Mouse (Mus musculus): ENCODE data around the gene Chrd.
A peak's percentile ranks its signal among the peaks of the same experiment; 100 is the strongest.

The Chrd gene

DNA sequence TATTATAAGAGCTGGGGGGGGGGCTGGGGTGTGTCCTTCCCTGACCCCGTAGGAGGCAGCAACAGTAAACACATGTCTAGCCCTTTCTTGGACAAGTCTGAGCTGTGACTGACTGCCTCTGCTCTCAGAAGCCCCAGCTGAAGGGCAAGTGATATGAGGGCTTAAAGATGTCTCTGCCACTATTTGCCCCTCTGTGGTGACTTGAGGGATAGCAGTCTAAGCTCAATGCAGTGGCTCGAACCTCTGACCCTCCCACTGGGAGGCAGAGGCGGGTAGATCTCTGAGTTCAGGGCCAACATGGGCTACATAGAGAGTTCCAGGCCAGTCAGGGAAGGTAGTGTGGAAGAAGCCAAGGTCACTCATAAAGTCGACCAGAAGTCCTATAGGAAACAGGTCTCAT, 22.1 kb upstream of the Chrd start:
- no peak for DNase-seq (ENCODE audit: low spot score in 2 of 2)

- DNase-seq (ENCODE audit: low spot score in 2 of 2), result no peak
Observed at GRCm38 (mm10) chr16:20712190-20712589, 20.7 kb upstream of the Chrd start.

GRCm38 (mm10) chr16:20712889-20713288, 20.0 kb upstream of the Chrd start:
- DNase-seq (ENCODE audit: low spot score in 2 of 2), result no peak

DNA sequence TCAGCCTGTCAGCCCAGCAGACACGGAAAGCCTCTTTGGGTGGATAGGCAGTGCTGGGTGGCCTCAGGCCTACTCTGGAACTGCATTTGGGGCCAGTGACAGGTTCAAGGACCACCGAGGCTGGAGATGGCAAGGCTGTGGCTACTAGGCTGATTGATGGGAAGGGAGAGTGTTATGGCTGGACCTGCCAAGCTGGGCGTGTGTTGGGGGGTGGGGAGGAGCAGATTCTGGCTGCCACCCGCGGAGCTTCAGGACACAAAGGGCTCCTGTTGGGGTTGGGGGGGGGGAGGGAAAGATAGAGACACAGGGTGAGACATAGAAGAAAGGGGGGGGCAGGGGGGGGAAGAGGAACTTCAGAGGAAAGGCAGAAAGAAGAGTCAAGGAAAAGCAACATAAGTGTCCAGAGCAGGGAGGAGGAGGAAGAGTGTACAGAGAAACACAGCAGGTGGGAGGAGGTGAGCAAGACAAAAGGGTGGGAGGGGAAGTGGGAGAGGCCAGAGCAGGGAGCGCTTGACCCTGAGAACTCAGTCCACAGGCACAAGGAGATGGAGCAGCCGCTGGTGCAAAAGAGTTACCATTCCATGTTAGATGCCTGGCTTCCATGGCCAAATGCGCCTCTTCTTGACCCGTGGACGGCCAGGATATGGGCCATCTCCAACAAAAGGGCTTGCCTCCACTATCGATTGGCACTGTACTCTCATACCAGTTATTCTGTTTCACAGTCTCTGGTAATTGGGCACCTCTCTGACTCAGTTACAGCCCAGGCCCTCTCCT, 18.4 kb upstream of the Chrd start:
- DNase-seq (ENCODE audit: low spot score in 2 of 2), result no peak

DNA sequence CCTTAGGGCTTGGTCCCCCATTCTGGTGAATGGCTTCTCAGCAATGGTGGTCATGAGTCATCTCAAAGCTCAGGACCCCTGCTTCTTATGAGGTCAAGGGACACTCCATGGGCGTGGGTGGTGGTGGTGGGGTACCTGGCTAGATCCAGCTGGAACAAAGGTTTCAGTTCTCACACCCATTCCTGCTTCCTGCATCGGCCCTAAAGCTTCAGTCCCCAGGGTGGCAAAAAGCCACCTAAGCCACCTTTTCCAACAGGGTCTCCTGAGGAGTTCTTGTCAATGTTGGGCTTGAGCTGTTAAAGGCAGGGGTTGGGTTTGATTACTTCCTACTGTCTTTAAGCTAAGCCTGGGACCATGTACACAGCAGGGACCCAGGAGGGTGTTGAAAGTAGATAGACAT, 17.8 kb upstream of the Chrd start:
- no peak for DNase-seq (ENCODE audit: low spot score in 2 of 2)

DNA sequence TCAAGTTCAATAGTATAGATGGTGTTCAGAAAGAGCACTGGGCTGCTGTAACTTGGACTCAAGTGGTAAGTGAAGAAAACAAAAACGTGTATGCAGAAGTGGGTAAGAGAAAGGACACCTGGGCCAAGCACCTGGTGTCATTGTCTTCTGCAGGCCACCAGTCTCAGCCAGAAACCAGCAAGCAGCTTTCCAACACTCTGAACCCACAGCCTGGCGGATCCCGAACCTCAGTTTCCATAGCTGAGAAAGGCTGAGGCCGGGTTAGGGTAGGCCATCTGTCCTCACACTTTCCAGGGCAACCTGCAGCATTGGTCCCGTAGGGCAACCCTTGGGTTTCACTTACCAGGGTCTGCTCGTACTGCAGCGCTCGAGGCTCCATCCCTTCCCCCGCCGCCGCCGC, 17.4 kb upstream of the Chrd start:
- DNase-seq (ENCODE audit: low spot score in 2 of 2), result no peak

DNA sequence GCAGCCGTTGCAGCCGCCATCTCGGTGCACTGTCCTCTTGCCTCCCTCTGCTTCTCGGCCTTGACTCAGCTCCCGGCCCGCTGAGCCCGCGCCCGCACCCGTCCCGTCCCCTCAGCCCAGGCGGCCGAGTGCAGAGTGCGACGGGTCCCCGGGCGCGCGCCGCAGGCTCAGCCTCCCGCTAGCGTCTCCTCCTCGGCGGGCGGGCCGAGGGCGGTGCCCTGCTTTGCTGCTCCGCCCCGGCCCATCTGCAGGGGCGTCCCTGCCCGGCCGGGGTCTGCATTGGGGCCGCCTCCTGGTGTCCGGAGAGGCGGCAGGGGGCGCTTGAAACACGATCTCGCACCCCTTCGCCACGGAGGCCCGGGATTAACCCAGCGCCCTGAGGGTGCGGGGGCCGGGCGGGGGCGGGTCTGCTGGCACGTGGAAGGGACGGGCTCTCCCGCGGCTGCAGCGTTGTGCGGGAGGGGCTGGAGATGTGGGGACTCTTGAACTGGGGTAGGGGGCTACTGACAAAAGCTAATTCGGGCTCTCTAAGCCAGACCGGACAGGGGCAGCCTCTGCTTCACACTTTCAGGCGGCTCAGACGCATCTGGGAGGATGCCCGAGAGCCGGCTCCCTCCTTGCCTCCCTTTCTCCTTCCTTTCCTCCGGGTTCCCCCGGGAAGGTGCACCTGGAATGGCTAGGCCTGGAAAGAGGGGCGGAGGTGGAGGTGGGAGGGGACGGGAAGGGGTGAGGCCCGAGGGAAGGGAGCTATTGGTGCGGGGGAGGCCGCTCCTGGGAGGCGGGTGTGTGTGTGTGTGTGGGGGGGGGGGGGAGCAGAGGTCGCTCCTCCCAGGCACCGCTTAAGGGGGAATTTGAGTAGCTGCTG, 16.7 kb upstream of the Chrd start:
- DNase-seq (ENCODE audit: low spot score in 2 of 2), result peak; percentile 55 to 62

DNA sequence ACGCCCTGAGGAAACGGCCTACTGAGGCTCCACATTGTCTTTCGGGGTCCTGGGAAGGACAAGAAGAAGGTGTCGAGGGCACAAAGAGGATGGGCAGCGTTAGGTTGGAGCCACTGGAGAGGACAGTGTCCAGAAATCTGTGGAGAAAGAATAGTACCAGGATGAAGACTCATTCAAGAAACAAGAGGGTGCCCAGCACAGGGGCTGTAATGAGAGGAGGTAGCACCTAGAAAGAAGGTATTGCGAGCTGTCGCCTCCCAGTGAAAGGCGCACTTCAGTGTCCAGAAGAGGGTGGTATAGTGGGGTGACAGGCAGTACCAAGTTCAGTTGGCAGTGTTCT, 16.1 kb upstream of the Chrd start:
- DNase-seq (ENCODE audit: low spot score in 2 of 2), result no peak

DNA sequence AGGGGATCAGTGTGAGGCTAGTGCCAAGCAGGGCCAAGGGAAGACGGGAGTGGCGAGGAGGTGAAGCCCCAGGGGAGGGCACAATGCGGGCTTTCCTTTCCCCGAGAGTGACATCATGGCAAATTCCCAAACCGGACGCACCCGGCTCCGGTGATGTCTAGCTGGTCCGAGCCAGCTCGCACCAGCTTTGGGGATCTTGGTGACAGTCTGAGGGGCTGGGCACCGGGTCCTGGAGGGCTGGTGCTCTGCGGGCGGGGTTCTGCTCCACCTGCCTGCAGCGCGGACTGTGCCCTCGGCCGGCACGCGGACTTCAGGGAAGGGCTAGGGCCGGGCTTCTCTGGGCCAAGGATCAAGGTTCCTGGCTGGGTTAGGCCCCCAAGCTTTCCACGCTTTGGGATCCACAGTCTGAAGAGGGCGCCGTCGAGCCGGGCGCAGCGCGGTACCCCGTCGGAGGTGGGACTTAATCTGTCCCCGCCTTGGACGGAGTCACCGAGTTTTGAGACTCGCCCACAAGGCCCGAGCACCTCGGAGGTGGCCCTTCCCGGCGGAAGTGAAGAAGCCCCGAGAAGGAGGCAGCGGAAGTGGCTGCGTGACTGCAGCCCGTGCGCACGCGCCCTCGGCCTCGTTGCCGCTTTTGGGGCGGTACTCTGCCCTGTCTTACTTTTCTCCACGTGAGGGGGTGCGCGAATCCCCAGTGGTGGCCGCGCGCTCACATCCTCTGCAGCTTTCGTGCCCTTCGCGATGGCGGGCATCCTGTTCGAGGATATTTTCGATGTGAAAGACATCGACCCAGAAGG, 15.5 kb upstream of the Chrd start, which contains the start of the genes Polr2h and Clcn2:
Gene Polr2h (plus strand): TSS at position 485 of the 797 bp plus-strand sequence.
Gene Clcn2 (minus strand): TSS at position 566 of the 797 bp plus-strand sequence.
- peak; percentile 92 to 93 for DNase-seq (ENCODE audit: low spot score in 2 of 2)

- no peak for DNase-seq (ENCODE audit: low spot score in 2 of 2)
Observed at GRCm38 (mm10) chr16:20717978-20718670, 14.8 kb upstream of the Chrd start.

DNA sequence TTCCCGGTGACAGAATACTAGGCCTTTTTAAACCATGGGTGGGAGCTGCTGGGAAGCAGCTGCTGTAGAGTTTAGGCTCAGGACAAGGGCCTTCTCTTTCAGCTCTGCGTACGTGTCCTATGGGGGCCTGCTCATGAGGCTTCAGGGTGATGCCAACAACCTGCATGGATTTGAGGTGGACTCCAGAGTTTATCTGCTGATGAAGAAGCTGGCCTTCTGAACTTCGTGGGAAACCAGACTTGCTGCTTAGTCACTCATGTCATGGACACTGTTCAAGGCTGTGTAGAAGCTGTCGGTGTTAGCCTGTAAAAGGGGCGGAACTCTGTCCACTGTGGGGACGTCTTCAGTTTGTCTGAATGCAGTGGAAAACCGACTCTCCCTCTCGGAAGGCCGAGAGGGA, 11.1 kb upstream of the Chrd start:
- DNase-seq (ENCODE audit: low spot score in 2 of 2), result no peak

DNA sequence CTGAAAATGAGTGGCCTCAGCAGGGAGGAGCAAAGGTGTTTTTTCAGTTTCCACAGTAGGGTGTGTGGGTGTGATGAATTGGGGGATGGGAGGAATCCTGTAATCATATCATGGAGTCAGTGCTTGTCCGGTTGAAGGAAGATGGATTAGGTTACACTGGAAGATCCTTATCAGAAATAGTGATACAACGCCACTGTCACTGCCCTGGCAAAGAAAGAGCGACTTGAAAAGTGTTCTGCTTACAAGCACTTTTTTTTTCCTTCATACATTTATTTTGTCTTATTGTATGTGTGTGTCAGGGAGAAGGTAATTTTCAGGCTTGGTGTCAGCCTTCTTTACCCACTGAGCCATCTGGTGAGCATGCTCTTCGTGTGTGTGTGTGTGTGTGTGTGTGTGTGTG, 10.2 kb upstream of the Chrd start:
- DNase-seq (ENCODE audit: low spot score in 2 of 2), result no peak

GRCm38 (mm10) chr16:20723247-20723646, 9.7 kb upstream of the Chrd start:
- DNase-seq (ENCODE audit: low spot score in 2 of 2), result no peak

- no peak for DNase-seq (ENCODE audit: low spot score in 2 of 2)
Observed at GRCm38 (mm10) chr16:20724338-20724748, 8.6 kb upstream of the Chrd start.

DNA sequence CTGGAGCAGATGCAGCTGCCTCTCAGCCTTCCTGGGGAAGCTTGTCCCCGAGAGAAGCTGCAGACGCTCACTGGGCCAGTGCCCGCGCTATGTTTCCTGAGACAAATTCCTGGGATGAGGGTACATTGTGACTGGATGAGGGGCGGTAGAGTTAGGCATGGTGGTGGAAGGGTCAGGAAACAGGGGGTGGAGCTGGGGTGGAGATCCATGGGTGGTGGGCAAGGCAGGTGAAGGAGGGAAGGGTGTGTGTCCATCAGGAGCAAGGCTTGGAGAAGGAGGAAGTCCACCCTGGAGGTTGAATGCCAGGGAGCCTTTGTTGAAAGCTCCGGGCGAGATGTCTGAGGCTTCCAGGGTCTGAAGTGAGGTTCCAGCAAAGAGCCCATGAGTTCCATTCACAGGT, 7.6 kb upstream of the Chrd start:
- no peak for DNase-seq (ENCODE audit: low spot score in 2 of 2)

DNA sequence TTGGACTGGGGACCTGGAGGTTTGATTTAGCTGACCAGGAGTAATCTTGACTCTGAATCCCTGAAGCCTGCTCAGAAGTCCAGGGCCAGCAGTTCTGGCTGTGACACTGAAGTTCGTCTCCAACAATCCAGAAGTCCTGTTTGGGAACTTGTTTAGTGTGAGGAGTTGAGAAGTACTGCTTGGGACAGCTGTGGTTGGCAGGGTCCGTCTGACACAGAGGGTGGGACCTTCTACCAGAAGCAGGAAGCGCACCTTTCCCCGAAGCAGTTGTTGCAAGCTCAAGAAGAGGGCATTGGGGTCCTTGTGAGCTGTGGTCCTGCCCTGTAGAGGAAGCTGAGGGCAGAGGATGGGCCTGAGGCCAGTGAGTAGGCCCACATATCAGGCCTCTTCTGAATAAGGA, 7.2 kb upstream of the Chrd start:
- no peak for DNase-seq (ENCODE audit: low spot score in 2 of 2)

GRCm38 (mm10) chr16:20726384-20726783, 6.5 kb upstream of the Chrd start:
- DNase-seq (ENCODE audit: low spot score in 2 of 2), result no peak

DNA sequence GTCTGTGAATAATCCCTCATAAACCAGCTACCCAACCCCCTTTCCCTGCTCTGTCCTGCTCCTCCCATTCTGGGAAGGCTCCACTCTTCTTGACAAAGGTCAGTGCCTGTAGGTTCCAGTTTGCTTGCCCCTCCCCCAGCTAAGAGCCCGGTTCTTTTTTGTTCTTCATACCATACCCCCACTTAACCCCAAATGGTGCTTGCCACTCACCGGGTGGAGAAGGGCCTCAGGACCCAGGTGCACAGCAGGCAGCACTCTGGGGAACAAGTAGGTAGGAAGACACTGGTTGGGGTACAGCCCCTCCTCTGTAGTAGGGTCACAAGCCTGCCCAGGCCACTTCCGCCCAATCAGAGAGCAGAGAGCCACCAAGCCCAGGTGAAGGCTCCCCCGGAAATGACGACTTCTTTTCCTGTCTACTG, 2.6 kb upstream of the Chrd start:
- no peak for DNase-seq (ENCODE audit: low spot score in 2 of 2)

GRCm38 (mm10) chr16:20731688-20732087, 1.2 kb upstream of the Chrd start:
- DNase-seq (ENCODE audit: low spot score in 2 of 2), result no peak

- no peak for DNase-seq (ENCODE audit: low spot score in 2 of 2)
Observed at GRCm38 (mm10) chr16:20732251-20732924, 539 bp upstream of the Chrd start.
